Mouse (Mus musculus): ENCODE measurements around the gene Gm21972. TPM values are rescaled to one million over a fixed set of nuclear protein-coding genes. Genes with fewer than 3 reads are reported as not detected.

The Gm21972 gene
- 0.63 TPM in 1 of 2 replicates, not detected in the other for polyA plus RNA-seq (2016; fragmentation: Nextera tagmentation; extraction: Ambion mirVana)

GRCm38 (mm10) chr1:86133337-86133736 lies at the start of gene Gm21972:
TSS of gene Gm21972 (plus strand) at chr1:86133637.
- no peak within 1 kb of the TSS for H3K4me3 ChIP-seq
- H3K9me3 ChIP-seq (replicated peaks) = no peaks in the 10 kb centered on the region
- H3K4me1 ChIP-seq (replicated peaks) = no peaks in the 10 kb centered on the region
- 94% methylated on average over 4 of the region's 4 CpGs for WGBS
- peaks cover 84% of the 10 kb centered on the region for H3K36me3 ChIP-seq
- H3K9ac ChIP-seq = no peak within 1 kb of the TSS
- H3K27me3 ChIP-seq (replicated peaks) = no peaks in the 10 kb centered on the region
- no peak within 1 kb of the TSS for H3K4me2 ChIP-seq
- no peak within 1 kb of the TSS for H3K27ac ChIP-seq (ENCODE audit: poor library complexity, severe bottlenecking)
- no peak for ATAC-seq (ENCODE audit: insufficient number of reproducible peaks, low FRiP score)

GRCm38 (mm10) chr1:86094413-86094812 lies 39.0 kb upstream of the Gm21972 start:
- Histone ChIP-seq H3K9me3 (replicated peaks) (no peaks in the 10 kb centered on the region), H3K36me3 (peaks cover 74% of the 10 kb centered on the region), H3K9ac (no peak overlapping the region), H3K4me2 (no peak overlapping the region), H3K4me1 (replicated peaks) (no peaks in the 10 kb centered on the region), H3K27me3 (replicated peaks) (no peaks in the 10 kb centered on the region), H3K27ac (ENCODE audit: poor library complexity, severe bottlenecking) (no peak overlapping the region), H3K4me3 (no peak overlapping the region)
- ATAC-seq (ENCODE audit: insufficient number of reproducible peaks, low FRiP score) = no peak
- 84% methylated on average over 7 of the region's 7 CpGs for WGBS

- no peaks in the 10 kb centered on the region for H3K27me3 ChIP-seq (replicated peaks)
- H3K4me2 ChIP-seq = no peak overlapping the region
- WGBS = 89% methylated on average over 1 of the region's 1 CpGs
- H3K9me3 ChIP-seq (replicated peaks) = no peaks in the 10 kb centered on the region
- H3K9ac ChIP-seq = no peak overlapping the region
- no peaks in the 10 kb centered on the region for H3K4me1 ChIP-seq (replicated peaks)
- H3K27ac ChIP-seq (ENCODE audit: poor library complexity, severe bottlenecking) = no peak overlapping the region
- H3K36me3 ChIP-seq = peaks cover 32% of the 10 kb centered on the region
- H3K4me3 ChIP-seq = no peak overlapping the region
- no peak for ATAC-seq (ENCODE audit: insufficient number of reproducible peaks, low FRiP score)
Measured at GRCm38 (mm10) chr1:86105054-86105453, 28.4 kb upstream of the Gm21972 start.

- H3K9me3 ChIP-seq (replicated peaks) = no peaks in the 10 kb centered on the region
- ATAC-seq (ENCODE audit: insufficient number of reproducible peaks, low FRiP score) = no peak
- H3K4me1 ChIP-seq (replicated peaks) = no peaks in the 10 kb centered on the region
- H3K27me3 ChIP-seq (replicated peaks) = no peaks in the 10 kb centered on the region
- no peak within 1 kb of the TSS for H3K4me2 ChIP-seq
- 73% methylated on average over 6 of the region's 6 CpGs for WGBS
- no peak within 1 kb of the TSS for H3K27ac ChIP-seq (ENCODE audit: poor library complexity, severe bottlenecking)
- peaks cover 12% of the 10 kb centered on the region; the same call in 1 of the 2 replicates for H3K36me3 ChIP-seq
- no peak within 1 kb of the TSS for H3K4me3 ChIP-seq
- no peak within 1 kb of the TSS for H3K9ac ChIP-seq
Measured at GRCm38 (mm10) chr1:86111779-86112178, 21.7 kb upstream of the Gm21972 start, which contains the start of gene Htr2b. TSS of gene Htr2b (minus strand) at chr1:86111970.

GRCm38 (mm10) chr1:86114141-86114540 lies 19.3 kb upstream of the Gm21972 start:
- H3K9me3 ChIP-seq (replicated peaks) = no peaks in the 10 kb centered on the region
- H3K27ac ChIP-seq (ENCODE audit: poor library complexity, severe bottlenecking) = no peak overlapping the region
- WGBS = 83% methylated on average over 3 of the region's 3 CpGs
- H3K4me3 ChIP-seq = no peak overlapping the region
- H3K4me1 ChIP-seq (replicated peaks) = no peaks in the 10 kb centered on the region
- no peak overlapping the region for H3K9ac ChIP-seq
- no peaks in the 10 kb centered on the region for H3K27me3 ChIP-seq (replicated peaks)
- no peak overlapping the region for H3K4me2 ChIP-seq
- no peak for ATAC-seq (ENCODE audit: insufficient number of reproducible peaks, low FRiP score)
- H3K36me3 ChIP-seq = peaks cover 28% of the 10 kb centered on the region

GRCm38 (mm10) chr1:86119549-86119948 lies 13.9 kb upstream of the Gm21972 start:
- no peaks in the 10 kb centered on the region for H3K9me3 ChIP-seq (replicated peaks)
- H3K27me3 ChIP-seq (replicated peaks) = no peaks in the 10 kb centered on the region
- H3K27ac ChIP-seq (ENCODE audit: poor library complexity, severe bottlenecking) = no peak overlapping the region
- 91% methylated on average over 4 of the region's 4 CpGs for whole genome bisulfite sequencing
- no peak for ATAC-seq (ENCODE audit: insufficient number of reproducible peaks, low FRiP score)
- no peaks in the 10 kb centered on the region for H3K4me1 ChIP-seq (replicated peaks)
- H3K4me3 ChIP-seq = no peak overlapping the region
- no peak overlapping the region for H3K4me2 ChIP-seq
- no peak overlapping the region for H3K9ac ChIP-seq
- H3K36me3 ChIP-seq = peaks cover 61% of the 10 kb centered on the region

- H3K9ac ChIP-seq = no peak overlapping the region
- 94% methylated on average over 2 of the region's 2 CpGs for WGBS
- no peak overlapping the region for H3K4me3 ChIP-seq
- no peaks in the 10 kb centered on the region for H3K4me1 ChIP-seq (replicated peaks)
- peaks cover 79% of the 10 kb centered on the region for H3K36me3 ChIP-seq
- no peaks in the 10 kb centered on the region for H3K27me3 ChIP-seq (replicated peaks)
- ATAC-seq (ENCODE audit: insufficient number of reproducible peaks, low FRiP score) = no peak
- no peak overlapping the region for H3K27ac ChIP-seq (ENCODE audit: poor library complexity, severe bottlenecking)
- H3K9me3 ChIP-seq (replicated peaks) = no peaks in the 10 kb centered on the region
- H3K4me2 ChIP-seq = no peak overlapping the region
Measured at GRCm38 (mm10) chr1:86126036-86126435, 7.4 kb upstream of the Gm21972 start.

- ATAC-seq (ENCODE audit: insufficient number of reproducible peaks, low FRiP score) = no peak
- Histone ChIP-seq H3K27me3 (replicated peaks) (no peaks in the 10 kb centered on the region), H3K9me3 (replicated peaks) (no peaks in the 10 kb centered on the region), H3K4me2 (no peak overlapping the region), H3K27ac (ENCODE audit: poor library complexity, severe bottlenecking) (no peak overlapping the region), H3K9ac (no peak overlapping the region), H3K4me1 (replicated peaks) (no peaks in the 10 kb centered on the region), H3K36me3 (peaks cover 83% of the 10 kb centered on the region), H3K4me3 (no peak overlapping the region)
- 92% methylated on average over 6 of the region's 6 CpGs for WGBS
Measured at GRCm38 (mm10) chr1:86135315-86135714, 1.9 kb downstream of the Gm21972 start.

- 0 out of 2 replicates have a peak, but pooled peaks cover 2% of the 10 kb centered on the region for H3K4me1 ChIP-seq (replicated peaks)
- H3K4me3 ChIP-seq = no peak overlapping the region
- H3K9ac ChIP-seq = no peak overlapping the region
- H3K27ac ChIP-seq (ENCODE audit: poor library complexity, severe bottlenecking) = no peak overlapping the region
- peaks cover 42% of the 10 kb centered on the region for H3K36me3 ChIP-seq
- WGBS = 86% methylated on average over 3 of the region's 3 CpGs
- H3K4me2 ChIP-seq = no peak overlapping the region
- ATAC-seq (ENCODE audit: insufficient number of reproducible peaks, low FRiP score) = no peak
- no peaks in the 10 kb centered on the region for H3K9me3 ChIP-seq (replicated peaks)
- H3K27me3 ChIP-seq (replicated peaks) = no peaks in the 10 kb centered on the region
Measured at GRCm38 (mm10) chr1:86141081-86141480, 7.6 kb downstream of the Gm21972 start.

GRCm38 (mm10) chr1:86143165-86143564 lies 9.7 kb downstream of the Gm21972 start:
- Histone ChIP-seq H3K27me3 (replicated peaks) (no peaks in the 10 kb centered on the region), H3K4me3 (no peak overlapping the region), H3K9me3 (replicated peaks) (no peaks in the 10 kb centered on the region), H3K4me1 (replicated peaks) (0 out of 2 replicates have a peak, but pooled peaks cover 2% of the 10 kb centered on the region), H3K4me2 (no peak overlapping the region), H3K27ac (ENCODE audit: poor library complexity, severe bottlenecking) (peak overlapping the region; percentile 71; the same call in 1 of the 2 replicates), H3K36me3 (peaks cover 23% of the 10 kb centered on the region), H3K9ac (no peak overlapping the region)
- WGBS = 66% methylated on average over 4 of the region's 4 CpGs
- peak; percentile 80 for ATAC-seq (ENCODE audit: insufficient number of reproducible peaks, low FRiP score)

- WGBS = 76% methylated on average over 21 of the region's 21 CpGs
- H3K27me3 ChIP-seq (replicated peaks) = no peaks in the 10 kb centered on the region
Measured at GRCm38 (mm10) chr1:86144001-86144944, 10.8 kb downstream of the Gm21972 start.

More at GRCm38 (mm10) chr1:86144001-86144944, 10.8 kb downstream of the Gm21972 start:
- no peak for ATAC-seq (ENCODE audit: insufficient number of reproducible peaks, low FRiP score)
- Histone ChIP-seq H3K4me3 (no peak overlapping the region), H3K9ac (no peak overlapping the region), H3K4me1 (replicated peaks) (0 out of 2 replicates have a peak, but pooled peaks cover 2% of the 10 kb centered on the region), H3K27ac (ENCODE audit: poor library complexity, severe bottlenecking) (peak overlapping the region; percentile 71), H3K36me3 (peaks cover 14% of the 10 kb centered on the region), H3K4me2 (no peak overlapping the region), H3K9me3 (replicated peaks) (no peaks in the 10 kb centered on the region)
